Mouse (Mus musculus): ENCODE measurements around the gene Olfr711. TPM values are rescaled to one million over a fixed set of nuclear protein-coding genes. Genes with fewer than 3 reads are reported as not detected.
"Not testable (repeated sequence)": the region's sequence is repeated elsewhere in the genome, so short reads cannot be mapped to it uniquely, and the experiment has no call there.

Olfr711 gene
- polyA plus RNA-seq (2015; fragmentation: Nextera tagmentation; extraction: Ambion mirVana) = not detected in 2 replicates

DNA sequence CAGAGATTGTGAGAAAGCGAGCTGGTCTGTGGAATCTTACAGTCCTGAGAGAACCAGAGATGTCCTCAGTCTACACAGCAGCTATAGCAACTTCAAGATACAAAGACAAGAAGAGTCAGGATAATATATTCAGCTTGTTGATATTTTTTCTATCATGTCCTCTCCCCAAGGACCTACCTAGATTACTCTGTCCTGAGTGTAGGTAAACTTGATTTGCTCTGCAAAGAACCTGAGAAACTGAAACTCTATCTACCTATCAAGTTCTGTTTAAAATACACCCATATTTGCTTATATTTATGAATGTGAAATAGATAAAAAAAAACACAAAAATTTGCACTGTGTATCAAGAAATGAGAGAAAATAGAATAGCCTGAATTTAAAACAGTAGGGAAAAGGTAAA is at the start of gene Olfr711:
Olfr711 (minus strand) TSS at position 101 of the 400 bp plus-strand sequence.
- Histone ChIP-seq H3K4me2 (replicated peaks) (no peak within 1 kb of the TSS), H3K4me1 (no peaks in the 10 kb centered on the region), H3K27me3 (no peaks in the 10 kb centered on the region), H3K4me3 (replicated peaks) (no peak within 1 kb of the TSS), H3K27ac (replicated peaks) (no peak within 1 kb of the TSS), H3K36me3 (no peaks in the 10 kb centered on the region), H3K9ac (no peak within 1 kb of the TSS), H3K9me3 (replicated peaks) (no peaks in the 10 kb centered on the region)
- 33% methylated on average over 1 of the region's 1 CpGs for WGBS
- ATAC-seq (ENCODE audit: insufficient number of reproducible peaks, low FRiP score, low TSS enrichment, low read depth) = no peak

DNA sequence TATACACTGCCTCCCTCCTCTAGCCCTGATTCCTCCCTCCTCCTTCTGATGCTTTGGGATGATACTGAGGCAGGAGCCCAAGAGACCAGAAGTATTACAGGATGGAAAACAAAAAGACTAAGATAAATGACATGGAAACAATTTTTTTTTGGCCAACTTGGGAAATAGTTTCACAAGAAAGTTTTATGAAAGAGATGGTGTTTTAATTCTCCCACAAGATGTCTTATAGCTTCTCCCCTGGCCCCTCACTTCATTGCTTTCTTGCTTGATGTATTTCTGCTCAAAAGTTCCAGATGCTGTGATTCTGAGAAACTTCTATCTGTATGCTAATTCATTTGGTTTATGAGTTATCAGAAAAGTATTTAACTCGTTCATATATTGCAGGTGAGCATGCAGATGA is 30.7 kb upstream of the Olfr711 start, which contains the start of gene Olfr2:
Olfr2 (minus strand) TSS at position 101 of the 400 bp plus-strand sequence.
- no peaks in the 10 kb centered on the region for H3K4me1 ChIP-seq
- no peaks in the 10 kb centered on the region for H3K36me3 ChIP-seq
- H3K27me3 ChIP-seq = no peaks in the 10 kb centered on the region
- 31% methylated on average over 1 of the region's 1 CpGs for WGBS
- no peak within 1 kb of the TSS for H3K27ac ChIP-seq (replicated peaks)
- ATAC-seq (ENCODE audit: insufficient number of reproducible peaks, low FRiP score, low TSS enrichment, low read depth) = no peak
- no peak within 1 kb of the TSS for H3K4me2 ChIP-seq (replicated peaks)
- no peaks in the 10 kb centered on the region for H3K9me3 ChIP-seq (replicated peaks)
- no peak within 1 kb of the TSS for H3K9ac ChIP-seq
- H3K4me3 ChIP-seq (replicated peaks) = no peak within 1 kb of the TSS

DNA sequence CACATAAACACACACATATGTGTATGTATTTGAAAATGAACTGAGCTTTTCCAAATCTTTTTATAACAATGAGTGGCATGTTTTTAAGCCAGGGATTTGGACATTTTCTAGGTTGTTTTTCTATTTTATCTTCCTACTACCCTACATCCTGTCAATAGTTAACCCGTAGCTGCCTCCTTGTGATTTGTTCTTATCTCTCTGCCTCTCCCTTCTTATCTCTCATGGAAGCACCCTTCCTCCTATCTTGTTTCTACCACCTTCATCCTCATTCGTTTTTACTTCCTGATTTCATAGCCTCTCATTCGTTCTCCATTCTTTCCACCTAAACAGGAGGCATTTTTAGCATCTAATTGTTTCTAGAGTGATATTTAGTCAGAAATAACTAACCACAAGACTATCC is 28.9 kb upstream of the Olfr711 start:
- no peak overlapping the region for H3K9ac ChIP-seq
- no peak for ATAC-seq (ENCODE audit: insufficient number of reproducible peaks, low FRiP score, low TSS enrichment, low read depth)
- H3K36me3 ChIP-seq = no peaks in the 10 kb centered on the region
- H3K27me3 ChIP-seq = no peaks in the 10 kb centered on the region
- H3K4me1 ChIP-seq = no peaks in the 10 kb centered on the region
- no peaks in the 10 kb centered on the region for H3K9me3 ChIP-seq (replicated peaks)
- no peak overlapping the region for H3K4me3 ChIP-seq (replicated peaks)
- H3K27ac ChIP-seq (replicated peaks) = no peak overlapping the region
- no peak overlapping the region for H3K4me2 ChIP-seq (replicated peaks)
- 62% methylated on average over 3 of the region's 3 CpGs for WGBS

DNA sequence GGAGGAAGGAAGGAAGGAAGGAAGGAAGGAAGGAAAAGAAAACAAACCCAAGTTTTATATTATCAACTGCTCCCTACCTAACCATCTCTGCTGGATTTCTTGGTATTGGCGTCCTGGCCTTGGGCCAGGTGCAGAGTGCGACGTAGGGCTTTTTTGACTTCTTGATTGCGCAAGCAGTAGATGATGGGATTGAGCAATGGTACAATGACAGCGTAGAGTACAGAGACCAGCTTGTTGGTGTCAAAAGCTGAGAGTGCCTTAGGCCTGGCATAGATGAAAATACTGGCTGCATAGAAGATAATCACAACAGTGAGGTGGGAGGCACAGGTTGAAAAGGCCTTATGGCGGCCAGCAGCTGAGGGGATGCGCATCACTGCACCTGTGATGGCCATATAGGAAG is 25.5 kb upstream of the Olfr711 start:
- ATAC-seq (ENCODE audit: insufficient number of reproducible peaks, low FRiP score, low TSS enrichment, low read depth) = no peak
- no peak overlapping the region for H3K4me2 ChIP-seq (replicated peaks)
- H3K27me3 ChIP-seq = no peaks in the 10 kb centered on the region
- no peaks in the 10 kb centered on the region for H3K36me3 ChIP-seq
- 82% methylated on average over 7 of the region's 7 CpGs for WGBS
- no peaks in the 10 kb centered on the region for H3K9me3 ChIP-seq (replicated peaks)
- H3K27ac ChIP-seq (replicated peaks) = no peak overlapping the region
- no peak overlapping the region for H3K4me3 ChIP-seq (replicated peaks)
- H3K4me1 ChIP-seq = no peaks in the 10 kb centered on the region
- H3K9ac ChIP-seq = no peak overlapping the region

DNA sequence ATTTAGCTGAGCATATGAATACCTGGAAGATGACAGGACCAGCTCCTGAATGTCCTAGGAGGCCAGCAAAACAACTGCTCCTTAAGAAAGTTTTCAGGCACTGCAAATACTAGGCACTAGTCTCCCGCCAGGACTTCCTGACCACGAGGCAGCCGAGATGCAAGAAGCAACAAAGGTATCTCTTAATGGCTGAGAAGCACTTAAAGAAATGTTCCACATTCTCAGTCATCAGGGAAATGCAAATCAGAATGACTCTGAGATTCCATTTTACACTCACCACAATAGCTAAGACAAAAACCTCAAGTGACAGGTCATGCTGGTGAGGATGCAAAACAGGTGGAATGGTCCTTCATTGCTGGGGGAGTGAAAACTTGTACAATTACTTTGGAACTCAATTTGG is 10.0 kb upstream of the Olfr711 start:
- Histone ChIP-seq H3K36me3 (no peaks in the 10 kb centered on the region), H3K4me2 (replicated peaks) (no peak overlapping the region), H3K4me3 (replicated peaks) (no peak overlapping the region), H3K9me3 (replicated peaks) (no peaks in the 10 kb centered on the region), H3K27me3 (no peaks in the 10 kb centered on the region), H3K9ac (no peak overlapping the region), H3K27ac (replicated peaks) (no peak overlapping the region), H3K4me1 (no peaks in the 10 kb centered on the region)
- 93% methylated on average over 3 of the region's 3 CpGs for WGBS
- ATAC-seq (ENCODE audit: insufficient number of reproducible peaks, low FRiP score, low TSS enrichment, low read depth) = no peak

DNA sequence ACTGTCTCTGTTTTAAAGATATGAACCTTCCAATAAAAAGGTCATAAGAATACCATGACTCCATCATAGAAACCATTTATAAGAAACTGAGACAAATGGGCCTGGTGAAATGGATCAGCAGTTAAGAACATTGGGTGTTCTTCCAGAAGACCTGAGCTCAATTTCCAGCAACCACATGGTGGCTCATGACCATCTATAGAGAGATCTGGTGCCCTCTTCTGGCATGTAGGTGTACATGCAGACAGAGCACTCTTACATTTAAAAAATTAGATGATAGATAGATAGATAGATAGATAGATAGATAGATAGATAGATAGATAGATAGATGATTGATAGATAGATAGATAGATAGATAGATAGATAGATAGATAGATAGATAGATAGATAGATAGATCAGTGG is 7.8 kb downstream of the Olfr711 start:
- not testable (repeated sequence) for H3K36me3 ChIP-seq; H3K4me1 ChIP-seq; H3K4me3 ChIP-seq (replicated peaks); H3K4me2 ChIP-seq (replicated peaks); H3K27ac ChIP-seq (replicated peaks); ATAC-seq (ENCODE audit: insufficient number of reproducible peaks, low FRiP score, low TSS enrichment, low read depth); H3K27me3 ChIP-seq; H3K9ac ChIP-seq; H3K9me3 ChIP-seq (replicated peaks)

DNA sequence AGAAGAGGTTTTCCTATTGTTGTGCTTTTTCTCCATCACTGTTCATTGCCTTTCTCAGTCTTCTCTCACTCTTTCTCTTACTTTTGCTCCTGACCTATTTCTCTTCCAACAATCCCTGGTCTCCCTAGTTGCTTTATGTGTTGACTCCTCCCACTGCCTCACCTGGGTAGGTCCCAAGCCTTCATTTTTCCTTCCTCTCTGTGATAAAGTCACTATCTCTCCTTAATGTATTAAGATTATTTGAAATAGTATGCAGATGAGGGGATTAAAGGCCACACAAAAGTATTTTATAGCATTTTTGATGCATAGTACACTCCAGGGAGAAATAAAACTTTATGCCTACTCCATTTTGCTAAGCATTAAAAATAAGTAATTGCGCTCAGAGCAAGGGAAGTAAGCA is 11.4 kb downstream of the Olfr711 start, which contains the start of gene Olfr6:
Olfr6 (minus strand) TSS at position 101 of the 400 bp plus-strand sequence.
- no peak within 1 kb of the TSS for H3K4me3 ChIP-seq (replicated peaks)
- H3K36me3 ChIP-seq = no peaks in the 10 kb centered on the region
- H3K4me1 ChIP-seq = no peaks in the 10 kb centered on the region
- ATAC-seq (ENCODE audit: insufficient number of reproducible peaks, low FRiP score, low TSS enrichment, low read depth) = no peak
- H3K4me2 ChIP-seq (replicated peaks) = no peak within 1 kb of the TSS
- 77% methylated on average over 1 of the region's 1 CpGs for WGBS
- H3K27me3 ChIP-seq = no peaks in the 10 kb centered on the region
- no peak within 1 kb of the TSS for H3K27ac ChIP-seq (replicated peaks)
- no peak within 1 kb of the TSS for H3K9ac ChIP-seq
- no peaks in the 10 kb centered on the region for H3K9me3 ChIP-seq (replicated peaks)

DNA sequence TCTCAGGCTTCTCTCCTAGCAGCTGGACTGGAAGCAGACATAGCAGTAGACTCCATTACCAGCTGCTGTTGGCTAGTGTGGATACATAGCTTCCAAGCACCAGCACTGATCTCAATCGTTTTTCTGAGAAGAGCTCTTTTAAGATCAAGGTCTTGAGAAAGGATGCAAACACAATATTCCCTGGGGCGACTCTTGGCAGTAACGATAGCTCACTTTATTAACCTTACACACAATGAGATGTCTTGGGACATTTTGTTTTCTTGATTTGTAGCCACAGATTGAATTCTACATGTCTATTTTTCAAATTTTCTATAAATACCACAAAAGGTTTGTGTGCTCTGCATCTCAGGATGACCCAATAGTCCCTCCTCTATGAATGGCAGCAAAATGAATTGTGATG is 27.0 kb downstream of the Olfr711 start, which contains the start of gene Olfr710:
Olfr710 (minus strand) TSS at position 101 of the 400 bp plus-strand sequence.
- H3K27me3 ChIP-seq = no peaks in the 10 kb centered on the region
- WGBS = 64% methylated on average over 3 of the region's 3 CpGs
- H3K4me1 ChIP-seq = no peaks in the 10 kb centered on the region
- no peaks in the 10 kb centered on the region for H3K9me3 ChIP-seq (replicated peaks)
- no peak for ATAC-seq (ENCODE audit: insufficient number of reproducible peaks, low FRiP score, low TSS enrichment, low read depth)
- no peak within 1 kb of the TSS for H3K4me3 ChIP-seq (replicated peaks)
- H3K36me3 ChIP-seq = no peaks in the 10 kb centered on the region
- H3K4me2 ChIP-seq (replicated peaks) = no peak within 1 kb of the TSS
- no peak within 1 kb of the TSS for H3K9ac ChIP-seq
- H3K27ac ChIP-seq (replicated peaks) = no peak within 1 kb of the TSS

DNA sequence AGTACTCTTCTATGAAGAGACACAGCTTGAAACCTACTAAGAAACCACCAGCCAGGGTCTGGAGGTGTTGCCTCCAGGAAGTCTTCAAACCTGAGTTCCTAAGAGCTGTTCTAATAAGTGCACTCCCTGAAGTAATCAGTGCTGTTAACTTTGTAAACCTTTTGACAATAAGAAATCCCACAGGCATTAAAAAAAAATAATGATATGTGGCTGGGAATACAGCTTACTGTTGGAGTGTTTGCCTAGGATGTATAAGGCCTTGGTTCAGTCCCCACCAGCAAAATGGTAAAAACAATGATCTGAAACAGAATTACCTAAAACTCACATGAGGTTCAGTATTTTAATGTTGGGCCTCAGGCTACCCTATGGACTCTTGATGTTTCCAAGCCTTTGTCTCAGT is 43.1 kb downstream of the Olfr711 start, which contains the start of gene Olfr709-ps1:
Olfr709-ps1 (minus strand) TSS at position 101 of the 400 bp plus-strand sequence.
- Histone ChIP-seq H3K27me3 (no peaks in the 10 kb centered on the region), H3K27ac (replicated peaks) (no peak within 1 kb of the TSS), H3K9me3 (replicated peaks) (no peaks in the 10 kb centered on the region), H3K4me3 (replicated peaks) (no peak within 1 kb of the TSS), H3K4me2 (replicated peaks) (no peak within 1 kb of the TSS), H3K36me3 (no peaks in the 10 kb centered on the region), H3K4me1 (no peaks in the 10 kb centered on the region), H3K9ac (no peak within 1 kb of the TSS)
- no peak for ATAC-seq (ENCODE audit: insufficient number of reproducible peaks, low FRiP score, low TSS enrichment, low read depth)

DNA sequence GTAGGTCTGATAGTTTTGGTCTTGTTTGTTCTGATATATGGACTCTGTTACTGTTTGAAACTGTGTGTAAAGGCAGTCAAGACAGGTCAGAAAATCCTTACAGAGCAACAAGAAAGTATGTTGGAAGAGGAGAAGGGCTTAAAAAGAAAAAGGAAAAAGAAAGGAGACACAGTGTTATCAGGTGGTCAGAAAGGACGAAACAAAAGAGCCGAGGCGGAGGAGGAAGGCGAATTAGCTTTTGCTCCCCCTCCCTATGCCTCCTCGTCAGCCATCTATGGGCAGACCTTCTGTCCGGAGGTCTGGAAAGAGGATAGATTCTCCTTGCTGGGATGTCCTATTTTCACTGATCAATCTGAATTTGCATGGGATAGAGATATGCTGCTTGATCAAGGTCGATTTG is 54.3 kb downstream of the Olfr711 start:
- H3K4me2 ChIP-seq (replicated peaks); H3K27me3 ChIP-seq; H3K27ac ChIP-seq (replicated peaks); H3K9ac ChIP-seq; H3K4me1 ChIP-seq; H3K36me3 ChIP-seq; ATAC-seq (ENCODE audit: insufficient number of reproducible peaks, low FRiP score, low TSS enrichment, low read depth); H3K9me3 ChIP-seq (replicated peaks); H3K4me3 ChIP-seq (replicated peaks): not testable (repeated sequence)
- 88% methylated on average over 7 of the region's 7 CpGs for WGBS

All from embryonic facial prominence, embryonic 15.5 days (tissue).